Mouse (Mus musculus): Measurements from ENCODE around the gene Armc5. TPM values are rescaled to one million over a fixed set of nuclear protein-coding genes. Genes with fewer than 3 reads are reported as not detected.

The Armc5 gene
- total RNA-seq, 2 experiments from 2014 or later, result 9.8 to 18.1 TPM

GRCm38 (mm10) chr7:128244410-128245025 is 7.4 kb downstream of the Armc5 start:
- ATAC-seq (replicated peaks; ENCODE audit: low FRiP score, low TSS enrichment, poor library complexity, severe bottlenecking), result no peak

GRCm38 (mm10) chr7:128245547-128245946 is 8.4 kb downstream of the Armc5 start:
- no peak for ATAC-seq (replicated peaks; ENCODE audit: low FRiP score, low TSS enrichment, poor library complexity, severe bottlenecking)

- ATAC-seq (replicated peaks; ENCODE audit: low FRiP score, low TSS enrichment, poor library complexity, severe bottlenecking), result peak; percentile 14
Observed at GRCm38 (mm10) chr7:128246496-128247391, 9.6 kb downstream of the Armc5 start, which contains the start of gene Tgfb1i1. TSS of gene Tgfb1i1 (plus strand) at chr7:128246812.

- peak; percentile 73 for ATAC-seq (replicated peaks; ENCODE audit: low FRiP score, low TSS enrichment, poor library complexity, severe bottlenecking)
Observed at GRCm38 (mm10) chr7:128247443-128247842, 10.3 kb downstream of the Armc5 start.

- ATAC-seq (replicated peaks; ENCODE audit: low FRiP score, low TSS enrichment, poor library complexity, severe bottlenecking), result no peak
Observed at GRCm38 (mm10) chr7:128248081-128249042, 11.2 kb downstream of the Armc5 start.

- ATAC-seq (replicated peaks; ENCODE audit: low FRiP score, low TSS enrichment, poor library complexity, severe bottlenecking), result 0 out of 2 replicates have a peak, but pooled peaks have one; percentile 38
Observed at GRCm38 (mm10) chr7:128249998-128250397, 12.9 kb downstream of the Armc5 start.

- no peak for ATAC-seq (replicated peaks; ENCODE audit: low FRiP score, low TSS enrichment, poor library complexity, severe bottlenecking)
Observed at GRCm38 (mm10) chr7:128251946-128252345, 14.8 kb downstream of the Armc5 start.

- 0 out of 2 replicates have a peak, but pooled peaks have one; percentile 35 for ATAC-seq (replicated peaks; ENCODE audit: low FRiP score, low TSS enrichment, poor library complexity, severe bottlenecking)
Observed at GRCm38 (mm10) chr7:128252609-128253008, 15.5 kb downstream of the Armc5 start.

- no peak for ATAC-seq (replicated peaks; ENCODE audit: low FRiP score, low TSS enrichment, poor library complexity, severe bottlenecking)
Observed at GRCm38 (mm10) chr7:128254978-128255377, 17.8 kb downstream of the Armc5 start.

GRCm38 (mm10) chr7:128255757-128256156 is 18.6 kb downstream of the Armc5 start:
- ATAC-seq (replicated peaks; ENCODE audit: low FRiP score, low TSS enrichment, poor library complexity, severe bottlenecking), result no peak

- ATAC-seq (replicated peaks; ENCODE audit: low FRiP score, low TSS enrichment, poor library complexity, severe bottlenecking), result peak; percentile 51
Observed at GRCm38 (mm10) chr7:128256783-128257334, 19.7 kb downstream of the Armc5 start.

- ATAC-seq (replicated peaks; ENCODE audit: low FRiP score, low TSS enrichment, poor library complexity, severe bottlenecking), result no peak
Observed at GRCm38 (mm10) chr7:128265411-128265810, 28.3 kb downstream of the Armc5 start, which contains the start of gene Slc5a2. TSS of gene Slc5a2 (plus strand) at chr7:128265657.

- ATAC-seq (replicated peaks; ENCODE audit: low FRiP score, low TSS enrichment, poor library complexity, severe bottlenecking), result no peak
Observed at GRCm38 (mm10) chr7:128266056-128266455, 28.9 kb downstream of the Armc5 start.

- ATAC-seq (replicated peaks; ENCODE audit: low FRiP score, low TSS enrichment, poor library complexity, severe bottlenecking), result no peak
Observed at GRCm38 (mm10) chr7:128267391-128267790, 30.2 kb downstream of the Armc5 start.

- ATAC-seq (replicated peaks; ENCODE audit: low FRiP score, low TSS enrichment, poor library complexity, severe bottlenecking), result no peak
Observed at GRCm38 (mm10) chr7:128267813-128268212, 30.7 kb downstream of the Armc5 start.

GRCm38 (mm10) chr7:128270431-128270850 is 33.3 kb downstream of the Armc5 start:
- peak; percentile 93 for ATAC-seq (replicated peaks; ENCODE audit: low FRiP score, low TSS enrichment, poor library complexity, severe bottlenecking)

- no peak for ATAC-seq (replicated peaks; ENCODE audit: low FRiP score, low TSS enrichment, poor library complexity, severe bottlenecking)
Observed at GRCm38 (mm10) chr7:128271496-128271895, 34.4 kb downstream of the Armc5 start.

GRCm38 (mm10) chr7:128276051-128276450 is 38.9 kb downstream of the Armc5 start:
- ATAC-seq (replicated peaks; ENCODE audit: low FRiP score, low TSS enrichment, poor library complexity, severe bottlenecking), result no peak

- ATAC-seq (replicated peaks; ENCODE audit: low FRiP score, low TSS enrichment, poor library complexity, severe bottlenecking), result no peak
Observed at GRCm38 (mm10) chr7:128279750-128280149, 42.6 kb downstream of the Armc5 start.
